Mouse (Mus musculus) CD4-positive, CD25-positive, alpha-beta regulatory T cell, adult 2 months (primary cell): Measurements from ENCODE around the gene BC051665.

Source experiments
- DNase-seq: peaks from one replicate; pipeline ENCODE4 v3.0.0-alpha.2; 2012; ENCODE audit warnings: low read depth, low spot score

BC051665 gene

GRCm38 (mm10) chr13:60743381-60744077, 42.6 kb downstream of the BC051665 start:
- DNase-seq, result no peak

- DNase-seq, result no peak
These were observed 43.6 kb downstream of the BC051665 start for GRCm38 (mm10) chr13:60742611-60743010.

- peak; percentile 32 for DNase-seq
These were observed 45.9 kb downstream of the BC051665 start for GRCm38 (mm10) chr13:60740248-60740647.

GRCm38 (mm10) chr13:60738429-60738828, 47.7 kb downstream of the BC051665 start:
- DNase-seq, result peak; percentile 92

GRCm38 (mm10) chr13:60737632-60738324, 48.4 kb downstream of the BC051665 start:
- DNase-seq, result peak; percentile 94

GRCm38 (mm10) chr13:60736421-60737105, 49.6 kb downstream of the BC051665 start:
- no peak for DNase-seq

- no peak for DNase-seq
These were observed 50.9 kb downstream of the BC051665 start for GRCm38 (mm10) chr13:60735306-60735705.
